Mouse (Mus musculus) left cerebral cortex, postnatal 36 days (tissue): ENCODE measurements around the gene Tcf7. TPM values are rescaled to one million over a fixed set of nuclear protein-coding genes. Genes with fewer than 3 reads are reported as not detected.

Source experiments
- DNase-seq, 2 experiments: peaks; one replicate each; pipeline ENCODE4 v3.0.0; 2021 to 2022; ENCODE audit warnings: low spot score in 2 of 2, mixed read lengths in 1 of 2
- intact Hi-C: fragments of 180-260 bp; cut with DNase I; formaldehyde crosslinking; loops from one replicate; pipeline ENCODE4 v1.15.1; 2025
- total RNA-seq, 2 experiments: library from RNA; stranded (reverse); gene quantifications; 2 replicates each; pipeline ENCODE4 v1.2.3; 2021

Tcf7 gene
- total RNA-seq, 2 experiments from 2014 or later = 3.3 to 6.3 TPM

DNA sequence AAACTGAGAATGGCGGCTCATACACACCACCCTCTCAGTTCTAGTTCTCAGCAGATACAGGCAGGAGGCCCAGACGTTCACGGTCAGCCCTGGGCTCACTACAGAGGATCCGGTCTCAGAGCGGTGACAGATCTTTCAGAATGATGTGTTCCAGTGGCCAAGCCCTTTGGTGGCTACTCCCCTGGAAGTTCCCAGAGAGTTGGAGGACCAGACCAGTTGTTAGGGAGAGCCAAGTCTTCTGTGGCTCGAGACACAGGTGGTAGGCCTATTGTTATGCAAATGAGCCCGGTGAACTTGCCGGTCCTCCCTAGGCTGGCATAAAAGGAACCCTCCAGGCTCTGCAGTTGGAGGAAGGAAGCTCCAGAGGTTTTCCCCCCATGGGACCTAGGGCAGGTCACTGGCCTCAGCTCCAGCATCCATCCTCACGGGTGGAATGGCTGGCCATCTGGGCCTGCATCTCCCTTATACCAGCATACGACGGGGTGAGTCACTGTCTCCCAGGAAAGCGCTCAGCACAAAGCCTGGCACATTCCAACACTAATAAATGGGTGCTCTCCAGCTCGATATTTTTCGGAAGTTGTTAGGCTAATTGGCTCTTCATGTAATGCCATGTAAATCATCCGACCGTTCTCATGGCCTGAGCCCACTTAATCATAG lies 3.6 kb upstream of the Tcf7 start:
- intact Hi-C loops = no loop called here
- no peak for DNase-seq

GRCm38 (mm10) chr11:52283596-52284571 lies 1.1 kb upstream of the Tcf7 start:
- peak; percentile 21 to 28 for DNase-seq
- intact Hi-C loops = no loop called here

GRCm38 (mm10) chr11:52282420-52282773 lies 417 bp downstream of the Tcf7 start:
- DNase-seq = no peak
- intact Hi-C loops = no loop called here

- intact Hi-C loops = no loop called here
- DNase-seq = no peak
Measured at GRCm38 (mm10) chr11:52281568-52282328, 1.1 kb downstream of the Tcf7 start.

GRCm38 (mm10) chr11:52280566-52281455 lies 2.0 kb downstream of the Tcf7 start:
- DNase-seq = no peak
- intact Hi-C loops = no loop called here

DNA sequence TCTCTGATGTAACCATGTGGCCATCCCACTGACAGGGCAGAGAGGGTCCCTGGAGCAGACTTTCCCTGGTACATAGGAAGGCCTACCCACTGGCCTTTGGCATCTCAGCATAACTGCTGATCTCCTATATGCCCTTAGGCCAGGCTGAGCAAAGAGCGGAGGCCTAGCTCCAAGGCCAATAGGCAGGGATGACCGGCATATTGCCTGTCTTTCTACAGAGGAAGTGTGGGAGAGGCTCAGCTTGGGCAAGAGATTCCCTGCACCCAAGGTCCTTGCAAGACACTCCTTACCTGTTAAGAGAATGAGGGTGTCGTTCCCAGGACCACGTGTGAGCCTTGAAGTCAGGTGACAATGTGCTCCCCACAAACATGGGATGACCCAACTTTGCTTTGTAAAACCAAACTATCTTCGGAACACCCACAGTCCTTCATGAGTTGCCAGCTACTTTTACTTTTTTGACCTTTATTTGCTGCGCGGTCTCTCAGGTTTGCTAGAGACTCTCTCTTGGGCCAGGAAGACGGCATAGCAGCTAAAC lies 3.1 kb downstream of the Tcf7 start:
- intact Hi-C loops = no loop called here
- no peak for DNase-seq

DNA sequence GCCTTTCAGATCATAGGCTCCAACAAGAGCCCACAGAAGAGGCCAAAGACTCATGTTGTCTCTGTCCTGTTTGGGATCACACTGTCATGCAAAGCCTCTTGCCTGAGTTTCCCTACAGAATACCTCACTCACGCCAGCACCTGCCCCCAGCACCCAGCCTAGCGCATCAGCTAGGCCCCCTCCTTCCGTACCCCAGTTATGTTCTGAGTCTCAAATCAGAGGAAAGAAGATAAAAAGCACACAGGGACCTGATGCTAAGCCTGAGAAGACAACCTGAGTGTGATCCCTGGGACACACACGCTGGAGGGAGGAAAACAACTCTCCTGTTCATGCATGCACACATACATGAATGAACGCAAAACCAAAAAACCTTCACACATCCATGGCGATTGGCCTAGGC lies 3.8 kb downstream of the Tcf7 start:
- no peak for DNase-seq
- intact Hi-C loops = no loop called here

- DNase-seq = no peak
- intact Hi-C loops = no loop called here
Measured at GRCm38 (mm10) chr11:52278164-52278563, 4.7 kb downstream of the Tcf7 start.

GRCm38 (mm10) chr11:52277433-52278150 lies 5.2 kb downstream of the Tcf7 start:
- intact Hi-C loops = no loop called here

DNA sequence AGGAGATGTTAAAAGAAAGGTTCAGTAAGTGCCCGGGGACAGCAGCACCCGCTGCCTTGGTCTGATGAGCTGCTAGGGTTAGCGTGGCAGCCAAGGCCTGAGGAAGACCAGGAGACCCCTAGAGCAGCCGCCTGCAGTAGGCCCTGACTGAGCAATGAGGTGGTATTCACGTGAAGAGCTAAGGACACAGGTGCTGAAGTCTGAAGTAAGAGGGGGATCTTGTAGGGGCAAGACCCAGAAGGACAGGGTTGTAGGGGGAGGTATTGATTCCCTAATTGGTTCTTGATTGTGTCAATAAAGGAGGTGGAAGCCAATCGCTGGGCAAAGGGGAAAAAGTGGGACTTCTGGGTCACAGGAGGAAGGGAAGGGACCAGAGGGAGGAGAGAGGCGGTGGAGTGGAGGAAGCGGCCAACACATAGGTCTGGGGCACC lies 5.8 kb downstream of the Tcf7 start:
- intact Hi-C loops = no loop called here
- no peak for DNase-seq

More at GRCm38 (mm10) chr11:52277433-52278150, 5.2 kb downstream of the Tcf7 start:
- no peak for DNase-seq

DNA sequence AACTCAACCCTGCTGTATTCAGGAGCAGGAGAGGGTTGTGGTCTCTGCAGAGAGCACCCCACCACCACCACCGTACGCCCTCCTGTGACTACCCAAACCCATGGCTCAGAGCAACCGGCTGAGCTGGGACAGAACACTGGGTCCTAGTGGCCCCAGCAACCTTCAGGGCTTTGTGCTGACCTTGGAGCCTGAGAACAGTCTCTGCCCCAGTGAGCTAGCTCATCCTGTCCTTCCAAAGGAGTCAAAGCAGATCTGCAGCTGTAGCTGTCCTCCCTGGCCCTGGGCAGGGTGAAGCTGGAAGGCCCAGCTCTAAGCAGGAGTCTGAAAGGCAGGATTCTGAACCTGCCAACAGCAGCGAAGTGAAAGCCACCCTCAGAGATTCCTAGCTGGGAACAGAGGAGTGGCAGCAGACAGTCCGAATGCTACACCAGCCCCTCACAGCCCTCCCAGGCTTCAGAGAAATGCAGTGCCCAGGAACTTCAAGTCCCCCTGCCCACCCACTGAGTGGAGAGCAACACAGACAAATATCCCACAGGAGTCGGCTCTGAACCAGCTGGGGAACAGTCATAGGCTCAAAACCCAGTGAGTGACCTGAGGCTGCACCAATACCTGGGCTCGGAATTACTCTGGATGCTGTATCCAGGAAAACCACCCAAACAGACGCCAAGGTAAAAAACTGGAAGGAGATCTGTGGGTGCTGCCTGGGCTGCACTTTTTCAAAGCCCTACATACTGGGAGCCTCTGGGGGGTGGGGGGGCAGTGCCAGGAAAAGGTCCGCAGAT lies 6.8 kb downstream of the Tcf7 start:
- DNase-seq = peak; percentile 21 to 29
- intact Hi-C loops = no loop called here

- intact Hi-C loops = no loop called here
- DNase-seq = no peak
Measured at GRCm38 (mm10) chr11:52275366-52275765, 7.4 kb downstream of the Tcf7 start.

DNA sequence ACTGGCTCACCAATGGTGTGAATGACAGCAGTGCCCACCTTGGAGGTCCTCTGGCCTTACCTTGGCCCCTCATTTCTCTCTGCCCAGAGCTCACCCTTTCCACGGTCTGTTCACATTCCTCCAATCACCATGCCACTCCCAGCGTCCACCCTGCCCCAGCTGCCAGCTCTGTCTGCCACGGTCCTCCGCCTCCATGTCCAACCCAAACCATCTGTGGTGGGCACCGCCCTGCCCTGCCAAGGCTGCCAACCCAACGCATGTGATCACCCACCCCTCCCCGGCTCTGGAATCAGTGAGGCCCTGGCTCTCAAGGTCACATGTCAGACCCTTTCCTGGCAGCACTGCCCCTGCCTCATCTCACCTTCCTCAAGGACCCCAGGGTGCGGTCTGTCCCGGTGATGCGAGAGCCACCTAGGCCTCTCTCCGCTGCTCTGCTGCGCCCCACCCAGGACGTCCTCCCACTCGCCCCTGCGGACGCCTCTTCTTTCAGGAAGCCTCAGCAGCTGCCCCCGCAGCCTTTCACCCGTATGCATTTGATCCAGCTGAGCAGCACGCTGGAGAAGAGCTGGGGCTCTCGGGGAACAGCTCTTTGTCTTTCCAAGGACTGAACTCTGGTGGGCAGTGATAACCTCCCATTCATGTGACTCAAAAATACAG lies 8.2 kb downstream of the Tcf7 start:
- intact Hi-C loops = no loop called here

DNA sequence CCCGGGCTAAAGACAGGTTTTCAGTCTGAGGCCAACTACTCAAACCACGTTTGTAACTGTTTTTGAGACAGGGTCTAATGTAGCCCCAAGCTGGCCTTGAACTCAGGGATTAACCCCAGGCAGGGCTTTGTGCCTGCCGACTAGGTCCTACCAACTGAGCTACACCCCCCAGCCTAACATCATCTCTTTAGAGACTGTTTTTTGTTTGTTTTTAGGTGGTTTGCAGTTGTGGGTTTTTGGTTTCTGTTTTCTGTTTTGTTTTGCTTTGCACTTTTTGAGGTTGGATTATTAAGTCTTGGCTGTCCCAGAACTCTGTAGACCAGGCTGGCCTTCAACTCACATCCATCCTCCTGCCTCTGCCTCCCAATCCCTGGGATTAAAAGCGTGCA lies 8.9 kb downstream of the Tcf7 start:
- intact Hi-C loops = no loop called here
- DNase-seq = no peak

More for the DNA sequence above, 8.2 kb downstream of the Tcf7 start:
- no peak for DNase-seq

DNA sequence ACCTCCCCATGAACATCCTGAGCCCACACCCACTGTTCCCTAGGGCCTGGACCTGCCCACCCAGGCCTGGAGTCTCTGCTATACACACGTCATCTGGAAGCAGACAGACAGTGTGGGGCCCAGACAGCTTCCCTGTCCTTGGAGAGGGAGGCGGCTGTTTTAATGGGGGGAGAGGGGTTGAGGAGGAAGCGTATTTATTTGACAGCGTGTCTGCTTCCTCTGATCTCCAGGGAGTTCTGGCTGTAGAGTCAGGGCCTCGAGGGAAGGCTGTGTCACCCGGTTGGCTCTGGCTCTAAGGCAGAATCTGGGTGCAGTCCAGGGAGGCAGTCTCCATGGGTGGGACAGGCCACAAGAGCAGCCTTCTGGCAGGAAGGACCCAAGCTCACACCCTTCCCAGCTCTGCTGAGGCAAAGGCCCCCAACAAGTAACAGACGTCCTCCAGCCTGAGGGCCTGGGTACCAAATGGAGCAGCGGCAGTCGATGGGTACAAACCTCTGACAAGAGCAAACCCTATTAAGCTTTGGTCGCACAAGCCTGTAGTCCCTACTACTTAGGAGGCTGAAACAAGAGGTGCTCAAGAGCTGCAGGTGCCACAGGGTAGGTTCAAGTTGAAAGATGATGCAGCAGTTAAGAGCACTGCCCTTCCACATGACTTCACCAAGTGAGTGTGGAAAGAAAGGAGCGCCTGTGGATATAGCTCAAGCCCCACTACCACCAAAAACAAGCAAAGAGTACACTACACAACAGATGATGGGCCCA lies 9.5 kb downstream of the Tcf7 start:
- intact Hi-C loops = no loop called here
- no peak for DNase-seq

DNA sequence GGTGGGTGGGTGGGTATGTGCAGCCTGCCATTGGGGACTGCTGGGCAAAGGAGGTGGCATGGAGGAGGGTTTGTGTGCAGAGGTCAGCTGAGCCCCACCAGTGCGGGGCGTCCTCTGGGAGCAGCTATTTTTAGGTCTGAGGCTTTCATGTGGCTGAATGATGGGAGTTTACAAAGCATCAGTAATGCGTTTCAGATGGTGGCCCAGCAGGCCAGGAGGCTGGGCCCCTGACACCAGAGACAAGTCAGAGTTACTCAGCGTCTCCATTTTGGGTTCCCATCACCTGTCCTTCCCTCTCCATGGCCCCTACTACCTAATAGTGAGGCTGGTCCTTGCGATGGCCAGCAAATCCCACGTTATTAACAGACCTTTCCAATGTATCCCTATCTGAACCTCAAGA lies 10.2 kb downstream of the Tcf7 start:
- intact Hi-C loops = no loop called here
- DNase-seq = no peak
